Mouse (Mus musculus) erythroblast, adult 5-6 weeks (primary cell): ENCODE results near the gene Fstl3. TPM values are rescaled to one million over a fixed set of nuclear protein-coding genes. Genes with fewer than 3 reads are reported as not detected.
A peak's percentile ranks its signal among the peaks of the same experiment; 100 is the strongest.

ENCODE experiments used
- ATAC-seq: replicated peaks from 2 replicates; pipeline ENCODE4 v1.8.0; 2016; ENCODE audit warnings: moderate number of reproducible peaks, mild to moderate bottlenecking, moderate TSS enrichment, inconsistent platforms; ENCODE audit not compliant: poor library complexity, low FRiP score, severe bottlenecking
- total RNA-seq, 2 experiments: library from RNA; stranded (forward) in 1 of 2; stranded (reverse) in 1 of 2; fragments of 150-400 nt in 1 of 2; fragments of 200-764, 138-1000 nt in 1 of 2; gene quantifications; 2 replicates each; pipeline versions ENCODE4 v1.2.3 to v1.2.4; 2015 to 2017; ENCODE audit warnings: low replicate concordance in 2 of 2

Fstl3 gene
- 1.7 and 5.8 TPM in 2 replicates for total RNA-seq (2015; ENCODE audit: low replicate concordance)
- not detected in 2 replicates for total RNA-seq (2017; ENCODE audit: low replicate concordance)

GRCm38 (mm10) chr10:79777103-79777531, at the start of gene Fstl3:
Gene Fstl3 (plus strand): TSS chr10:79777272.
- ATAC-seq: no peak

- ATAC-seq: no peak
Observed at GRCm38 (mm10) chr10:79728323-79729249, 48.5 kb upstream of the Fstl3 start.

GRCm38 (mm10) chr10:79729357-79729965, 47.6 kb upstream of the Fstl3 start:
- no peak for ATAC-seq

- 0 out of 2 replicates have a peak, but pooled peaks have one; percentile 45 for ATAC-seq
Observed at GRCm38 (mm10) chr10:79732500-79732899, 44.6 kb upstream of the Fstl3 start.

- no peak for ATAC-seq
Observed at GRCm38 (mm10) chr10:79733847-79734246, 43.2 kb upstream of the Fstl3 start.

GRCm38 (mm10) chr10:79735361-79735760, 41.7 kb upstream of the Fstl3 start:
- no peak for ATAC-seq

- ATAC-seq: no peak
Observed at GRCm38 (mm10) chr10:79736706-79737105, 40.4 kb upstream of the Fstl3 start.

- ATAC-seq: peak; percentile 64
Observed at GRCm38 (mm10) chr10:79738259-79738658, 38.8 kb upstream of the Fstl3 start.

- ATAC-seq: no peak
Observed at GRCm38 (mm10) chr10:79739234-79739633, 37.8 kb upstream of the Fstl3 start.

- ATAC-seq: no peak
Observed at GRCm38 (mm10) chr10:79740863-79741262, 36.2 kb upstream of the Fstl3 start.

GRCm38 (mm10) chr10:79743161-79743560, 33.9 kb upstream of the Fstl3 start:
- ATAC-seq: no peak

- no peak for ATAC-seq
Observed at GRCm38 (mm10) chr10:79743650-79744365, 33.3 kb upstream of the Fstl3 start.

- ATAC-seq: no peak
Observed at GRCm38 (mm10) chr10:79745411-79745810, 31.7 kb upstream of the Fstl3 start.

- peak; percentile 97 for ATAC-seq
Observed at GRCm38 (mm10) chr10:79745898-79746773, 30.9 kb upstream of the Fstl3 start, which contains the start of gene Polrmt. Gene Polrmt (minus strand): TSS chr10:79746581.

GRCm38 (mm10) chr10:79746774-79747151, 30.3 kb upstream of the Fstl3 start:
- peak; percentile 65 for ATAC-seq

GRCm38 (mm10) chr10:79748496-79748895, 28.6 kb upstream of the Fstl3 start:
- no peak for ATAC-seq

GRCm38 (mm10) chr10:79754856-79755516, 22.1 kb upstream of the Fstl3 start, which contains the start of gene Fgf22:
Gene Fgf22 (plus strand): TSS chr10:79755076.
- peak; percentile 76 for ATAC-seq

GRCm38 (mm10) chr10:79755854-79756253, 21.2 kb upstream of the Fstl3 start:
- ATAC-seq: no peak

- ATAC-seq: no peak
Observed at GRCm38 (mm10) chr10:79756660-79757059, 20.4 kb upstream of the Fstl3 start.
